Mouse (Mus musculus): ENCODE measurements around the gene Pde6d.

The Pde6d gene

DNA sequence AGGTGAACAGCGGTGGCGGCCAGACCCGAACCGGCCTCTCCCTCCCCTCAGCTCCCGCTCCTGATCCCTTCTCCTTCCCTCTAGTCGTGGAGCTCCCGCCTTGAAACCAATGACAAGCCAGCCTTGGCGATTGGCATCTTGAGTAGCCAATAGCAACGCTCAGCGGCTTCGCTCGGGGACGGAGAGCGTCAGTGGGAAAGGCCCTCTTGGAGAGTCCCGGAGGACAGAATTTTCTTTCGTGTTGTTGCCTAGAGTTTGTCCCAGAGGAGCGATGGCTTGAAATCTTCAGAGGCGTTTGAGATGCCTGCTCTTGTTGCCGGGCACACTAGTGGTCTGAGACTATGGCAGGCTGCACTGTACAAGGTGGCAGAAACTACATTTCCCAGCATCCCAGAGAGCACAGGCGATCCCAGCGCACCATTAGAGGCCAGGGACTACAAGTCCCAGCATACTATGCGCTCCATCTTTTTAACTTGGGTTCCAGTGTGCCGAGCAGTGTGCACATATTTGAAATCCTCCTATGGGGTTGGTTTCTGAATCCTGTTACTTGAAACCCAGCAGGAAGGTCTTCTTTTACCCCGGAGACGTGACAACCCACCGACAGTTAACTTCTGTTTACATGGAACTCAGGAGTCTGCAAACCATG is at the start of gene Pde6d, which contains the start of gene Cops7b:
TSS of gene Pde6d (minus strand) at position 179 of the 646 bp plus-strand sequence.
TSS of gene Cops7b (plus strand) at position 454 of the 646 bp plus-strand sequence.
- DNase-seq = peak; percentile 98

DNA sequence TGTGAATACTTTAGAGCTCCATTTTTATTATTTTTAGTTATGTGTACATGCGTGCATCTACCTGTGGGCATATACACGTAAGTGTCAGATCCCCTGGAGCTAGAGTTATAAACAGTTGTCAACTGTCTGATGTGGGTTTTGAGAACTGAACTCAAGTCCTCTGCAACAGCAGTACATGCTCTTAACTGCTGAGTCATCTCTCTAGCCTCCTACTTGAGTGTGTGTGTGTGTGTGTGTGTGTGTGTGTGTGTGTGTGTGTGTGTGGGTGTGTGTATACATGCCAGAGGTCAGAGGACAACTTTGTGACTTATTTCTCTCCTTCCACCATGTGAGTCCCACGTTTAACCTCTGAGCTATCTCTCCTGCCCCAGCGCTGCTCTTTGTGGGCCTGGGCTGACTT is 48.1 kb upstream of the Pde6d start:
- DNase-seq = no peak

DNA sequence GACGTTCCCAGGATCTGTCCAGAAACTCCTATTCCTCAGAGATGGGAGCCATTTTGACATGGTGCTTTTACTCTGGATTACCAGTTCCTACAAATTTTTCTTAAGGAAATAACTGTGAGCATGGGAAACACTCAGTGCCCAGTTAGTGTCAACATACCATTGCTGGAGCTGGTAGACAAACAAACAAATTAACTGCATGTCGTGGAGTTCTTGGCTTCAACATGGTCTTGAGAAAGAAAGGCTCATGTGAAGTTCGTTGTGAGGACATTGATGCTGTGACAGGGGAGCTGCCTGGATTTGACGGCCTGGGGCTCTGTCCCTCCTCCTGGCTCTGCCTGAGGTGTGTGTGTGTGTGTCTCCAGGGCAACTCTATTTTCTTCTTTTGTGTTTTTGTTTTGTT is 47.5 kb upstream of the Pde6d start:
- no peak for DNase-seq

DNA sequence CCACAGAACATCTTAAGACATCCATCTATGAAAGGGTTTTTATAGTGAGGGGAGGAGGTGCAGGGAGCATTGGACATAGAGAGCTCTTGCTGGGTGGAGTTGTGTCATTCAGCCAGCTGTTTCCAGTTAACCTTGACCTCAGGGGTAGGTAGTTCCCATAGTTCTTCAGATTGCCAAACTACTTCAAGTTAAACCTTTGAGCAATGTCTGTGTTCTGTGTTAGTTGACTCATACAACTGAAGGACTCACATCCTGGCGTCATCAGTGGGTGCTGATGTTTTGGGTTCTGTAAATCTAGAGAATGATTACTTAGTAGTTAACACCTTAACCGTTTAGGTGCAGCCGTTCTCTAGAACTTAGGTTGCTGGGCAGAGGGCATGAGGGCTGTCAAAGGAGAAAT is 45.8 kb upstream of the Pde6d start:
- DNase-seq = peak; percentile 78

DNA sequence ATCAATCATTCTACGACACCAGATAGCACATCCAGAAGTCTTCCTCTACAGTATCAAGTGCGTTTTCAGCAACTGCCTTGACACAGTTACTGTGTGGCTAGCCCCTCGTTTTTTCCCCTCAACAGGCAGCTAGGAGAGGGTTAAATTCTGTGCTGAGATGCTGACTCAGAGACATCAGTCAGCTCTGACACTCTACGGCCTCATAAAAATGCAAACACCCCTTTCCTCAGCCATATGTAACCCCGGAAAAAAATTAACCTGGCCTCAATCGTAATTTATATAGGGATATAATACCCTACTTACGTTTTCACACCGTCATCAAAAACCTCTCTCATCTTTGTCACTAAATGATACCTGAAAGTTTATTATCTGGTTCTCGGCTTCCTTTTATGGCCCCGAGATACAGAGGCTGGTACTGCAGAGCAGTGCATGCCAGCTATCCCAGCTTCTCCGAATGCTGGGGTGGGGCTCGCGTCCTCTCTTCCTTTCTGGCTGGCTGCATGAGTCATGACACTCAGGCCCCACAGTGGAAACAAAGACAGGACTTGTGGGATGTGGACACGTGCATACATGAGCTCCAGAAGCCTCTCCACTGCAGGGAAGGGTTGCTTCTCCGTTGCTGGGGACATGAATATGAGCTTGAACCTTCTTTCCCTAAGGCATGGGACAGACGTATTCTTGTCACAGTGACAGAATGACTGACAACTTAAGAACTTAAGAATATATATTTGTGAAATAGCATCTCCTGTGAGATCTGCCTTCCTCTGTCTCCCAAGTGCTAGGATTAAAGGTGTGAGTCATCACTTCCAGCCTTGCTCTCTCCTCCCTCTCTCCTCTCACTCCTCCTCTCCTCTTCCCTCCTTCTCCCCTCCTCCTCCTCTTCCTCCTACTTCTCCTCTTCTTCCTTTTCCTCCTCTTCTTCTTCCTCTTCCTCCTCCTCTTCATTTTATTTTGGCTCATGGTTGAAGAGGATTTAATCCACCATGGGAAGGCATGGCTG is 40.9 kb upstream of the Pde6d start:
- DNase-seq = no peak

DNA sequence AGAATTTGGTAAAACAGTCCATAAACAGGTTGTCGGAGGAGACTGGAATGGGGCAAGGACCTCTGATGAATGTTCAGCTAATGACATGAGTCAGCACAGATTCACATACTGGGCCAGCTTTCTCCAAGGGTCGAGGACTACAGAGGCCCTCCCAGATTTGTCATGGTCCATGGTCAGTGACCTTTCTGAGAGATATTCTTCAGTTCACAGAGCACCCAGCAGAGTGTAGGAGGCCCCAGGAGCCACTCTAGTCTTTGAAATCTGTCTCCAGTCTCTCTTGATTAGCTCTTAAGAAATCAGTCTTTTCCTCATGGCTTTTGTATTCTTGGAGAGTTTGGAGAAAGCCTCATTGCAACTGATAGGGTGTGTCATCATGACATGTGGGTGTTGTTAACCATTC is 39.9 kb upstream of the Pde6d start:
- peak; percentile 62 for DNase-seq

DNA sequence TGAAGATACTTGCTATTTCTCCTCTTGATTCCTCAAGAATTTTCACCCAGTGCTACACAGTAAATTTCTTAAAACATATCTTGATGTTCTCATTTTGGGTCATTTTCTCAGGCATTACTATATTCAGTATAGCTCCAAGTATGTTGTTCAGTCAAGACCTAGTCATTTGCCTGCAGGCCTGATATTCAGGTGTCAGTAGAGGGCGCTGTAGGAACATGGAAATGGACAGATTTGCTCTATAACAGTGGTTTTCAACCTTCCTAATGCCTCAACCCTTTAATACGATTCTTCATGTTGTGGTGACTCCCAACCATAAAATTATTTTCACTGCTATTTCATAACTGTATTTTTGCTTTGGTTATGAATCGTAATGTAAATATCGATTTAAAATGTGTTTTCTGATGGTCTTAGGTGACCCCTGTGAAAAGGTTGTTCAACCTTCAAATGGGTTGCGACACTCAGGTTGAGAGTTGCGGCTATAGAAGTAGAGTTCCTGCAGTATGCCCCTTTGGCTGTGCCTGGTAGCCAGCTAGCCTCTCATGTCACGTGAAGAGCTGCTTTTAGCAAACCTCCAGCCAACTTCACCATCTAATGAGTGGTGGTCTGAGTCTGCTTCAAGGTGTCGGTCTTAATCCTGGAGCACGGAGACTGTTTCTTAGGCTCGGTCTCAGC is 36.2 kb upstream of the Pde6d start:
- DNase-seq = peak; percentile 81

DNA sequence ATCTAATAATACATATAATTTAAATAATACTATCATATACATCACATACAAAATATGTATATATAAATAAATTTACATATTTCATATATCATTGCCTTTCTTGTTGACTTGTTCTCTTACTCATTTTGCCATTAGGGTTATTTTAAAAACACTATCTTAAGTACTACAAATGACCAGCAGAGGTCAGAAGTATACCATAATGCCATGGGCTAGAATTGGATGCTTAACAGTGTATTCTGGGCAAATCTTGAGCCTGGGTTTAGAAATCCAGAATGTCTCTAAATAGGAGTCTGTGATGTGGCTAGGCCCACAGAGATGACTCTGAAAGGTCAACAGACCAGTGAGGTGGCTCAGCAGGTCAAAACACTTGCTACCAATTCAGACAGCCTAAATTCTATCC is 31.8 kb upstream of the Pde6d start:
- DNase-seq = peak; percentile 43

DNA sequence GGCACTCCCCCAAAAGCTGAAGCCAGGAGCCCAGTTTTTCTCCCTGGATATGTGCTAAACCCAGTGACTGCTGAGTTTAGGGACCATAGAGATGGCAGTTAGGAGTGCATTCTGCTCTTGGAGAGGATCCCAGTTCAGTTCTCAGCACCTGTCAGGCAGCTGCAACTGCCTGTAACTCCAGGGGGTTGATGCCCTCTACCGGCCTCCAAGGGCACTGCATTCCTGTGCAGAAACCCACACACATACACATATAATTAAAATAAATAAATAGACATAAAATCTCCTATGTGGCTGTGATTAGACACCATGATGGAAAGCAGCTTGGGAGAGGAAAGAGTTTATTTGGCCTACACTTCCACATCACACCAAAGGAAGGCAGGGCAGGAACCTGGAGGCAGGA is 29.7 kb upstream of the Pde6d start:
- DNase-seq = no peak

DNA sequence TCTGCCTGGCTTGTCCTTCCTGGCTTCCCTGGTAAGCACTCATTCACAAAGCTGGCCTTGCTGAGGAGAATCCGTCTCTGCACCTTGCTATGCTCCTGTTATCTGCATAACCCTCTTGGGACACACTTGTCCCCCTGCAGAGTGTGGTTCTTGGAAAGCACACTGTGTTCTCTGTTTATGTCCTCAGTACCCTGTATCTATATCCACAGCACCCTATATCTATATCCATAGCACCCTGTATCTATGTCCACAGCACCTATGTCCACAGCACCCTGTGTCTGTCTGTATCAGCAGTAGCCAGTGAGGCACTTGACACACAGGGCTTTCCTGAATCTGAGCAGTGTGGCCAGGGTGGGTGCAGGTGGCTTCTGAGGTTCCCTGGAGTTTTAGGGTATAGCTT is 28.5 kb upstream of the Pde6d start:
- no peak for DNase-seq

DNA sequence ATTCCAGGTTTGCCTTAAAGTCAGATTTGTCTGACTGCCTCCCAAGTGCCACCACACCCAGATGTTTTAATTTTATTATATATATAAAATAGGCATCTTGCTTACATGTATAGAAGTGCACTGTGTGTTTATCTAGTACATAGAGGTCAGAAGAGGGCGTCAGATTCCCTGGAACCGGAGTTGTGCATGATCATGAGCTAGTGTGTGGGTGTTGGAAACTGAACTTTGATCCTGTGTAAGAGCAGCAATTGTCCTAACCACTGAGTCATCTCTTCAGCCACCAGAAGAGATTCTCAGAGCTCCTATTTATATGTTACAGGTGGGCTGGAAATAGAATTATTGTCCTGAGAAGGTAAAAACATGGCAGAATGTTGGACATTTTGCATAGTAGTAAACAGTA is 17.7 kb upstream of the Pde6d start:
- DNase-seq = no peak

DNA sequence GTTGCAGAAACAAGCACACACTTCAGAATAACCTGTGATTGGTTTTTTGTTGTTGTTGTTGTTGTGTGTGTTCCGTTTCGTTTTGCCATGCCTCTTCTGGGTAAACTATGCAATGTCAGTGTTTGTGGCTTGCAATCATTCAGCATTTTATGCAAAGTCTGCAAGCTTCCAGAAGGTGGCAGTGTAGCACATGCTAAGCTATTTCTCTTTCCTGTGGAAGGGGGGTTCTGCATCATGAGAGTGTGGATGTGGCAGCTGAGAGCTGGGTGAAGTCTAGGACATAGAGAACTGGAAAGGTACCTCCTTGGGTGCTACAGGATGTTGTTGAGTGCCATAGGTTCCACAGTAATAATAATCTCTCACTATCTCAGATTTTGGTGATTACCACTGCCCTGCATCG is 16.1 kb upstream of the Pde6d start:
- DNase-seq = no peak

DNA sequence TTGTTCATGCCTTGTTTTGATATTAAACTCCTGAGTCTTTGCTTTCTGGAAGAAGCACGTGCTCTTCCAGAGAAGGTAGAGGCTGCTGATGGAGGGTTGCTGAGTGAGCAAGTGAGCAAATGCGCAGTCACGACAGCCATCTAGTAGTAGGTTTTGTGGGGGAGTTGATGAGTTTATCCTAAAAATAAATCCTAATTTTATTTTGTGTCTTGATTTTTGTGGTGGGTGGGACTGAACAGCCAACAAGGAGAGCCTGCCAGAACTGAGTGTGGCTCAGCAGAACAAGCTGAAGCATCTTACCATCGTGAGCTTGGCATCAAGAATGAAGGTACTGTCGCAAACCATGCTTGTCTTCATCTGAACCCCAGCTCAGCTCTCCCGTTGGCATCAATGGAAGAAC is 14.1 kb upstream of the Pde6d start:
- no peak for DNase-seq

DNA sequence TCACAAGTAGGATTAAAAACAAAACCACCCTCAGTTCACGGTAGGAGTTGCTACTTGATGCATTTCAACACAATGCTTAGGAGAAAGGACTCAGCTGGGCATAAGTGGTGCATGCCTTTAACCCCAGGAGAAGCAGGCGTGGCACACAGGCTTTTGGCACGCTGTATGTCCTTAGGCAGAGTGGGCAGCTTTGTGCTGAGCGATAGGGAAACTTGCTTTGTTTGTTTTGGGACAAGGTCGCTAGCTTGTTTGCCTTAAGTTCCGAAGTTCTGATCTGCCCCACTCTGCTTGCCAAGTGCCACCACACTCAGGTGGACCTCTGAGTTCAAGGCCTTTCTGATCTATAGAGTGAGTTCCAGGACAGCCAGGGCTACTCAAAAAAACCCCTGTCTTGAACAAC is 12.9 kb upstream of the Pde6d start:
- DNase-seq = no peak

DNA sequence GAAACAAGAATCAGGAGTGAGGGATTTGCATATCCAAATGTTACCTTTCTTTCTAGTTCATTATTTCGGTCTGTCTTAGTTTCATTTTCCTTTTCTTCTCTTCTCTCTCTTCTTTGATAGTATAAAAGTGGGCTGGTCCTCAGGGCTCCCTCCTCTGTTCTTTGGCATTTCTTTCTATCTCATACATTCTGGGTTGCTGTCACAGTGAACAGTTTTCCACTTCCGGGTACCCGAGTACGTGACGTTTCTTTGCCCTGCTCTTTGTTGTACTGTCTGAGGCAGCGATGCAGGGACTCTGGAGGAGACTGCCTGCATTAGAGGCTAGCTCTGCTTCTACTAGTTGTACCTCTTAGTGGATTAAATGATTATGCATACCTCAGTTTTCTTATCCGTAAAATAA is 12.1 kb upstream of the Pde6d start:
- no peak for DNase-seq

DNA sequence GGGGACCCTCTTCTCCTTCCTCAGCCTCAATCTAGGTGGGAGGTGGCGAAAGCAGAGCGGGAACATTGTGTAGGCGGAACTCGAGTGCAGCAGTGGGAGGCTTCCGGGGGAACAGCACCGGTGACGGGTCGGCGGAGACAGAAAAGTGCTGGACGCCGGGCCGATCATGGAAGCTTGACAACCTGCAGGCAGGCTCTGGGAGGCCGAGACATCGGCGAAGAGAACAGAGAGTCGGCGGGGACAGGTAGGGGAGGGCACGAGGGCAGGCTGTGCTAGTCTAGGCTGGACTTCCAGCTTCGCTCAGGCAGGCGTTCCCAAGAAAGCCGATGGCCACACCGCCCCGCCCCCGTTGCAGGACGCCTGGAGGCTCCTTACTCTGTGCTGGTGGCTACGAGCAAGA is 4.6 kb upstream of the Pde6d start:
- DNase-seq = peak; percentile 72

DNA sequence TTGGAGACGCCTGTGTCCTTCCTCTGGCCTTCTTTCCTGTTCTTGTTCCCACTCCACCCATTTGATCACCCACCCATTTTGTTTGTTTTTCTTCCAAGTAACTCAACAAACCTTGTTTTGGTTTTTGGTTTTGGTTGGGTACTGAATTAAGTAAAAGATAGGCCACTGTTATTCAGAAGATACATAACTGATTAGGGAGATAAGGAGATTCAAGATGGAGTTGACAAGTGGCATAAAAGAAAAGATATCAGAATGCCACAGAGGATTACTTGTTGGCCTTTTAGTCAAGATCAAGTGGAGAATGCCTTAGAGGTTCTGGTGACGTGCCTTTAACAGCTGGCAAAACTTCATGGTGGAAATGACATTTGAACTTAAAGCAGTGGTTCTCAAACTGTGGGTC is 1.3 kb upstream of the Pde6d start:
- peak; percentile 10 for DNase-seq

DNA sequence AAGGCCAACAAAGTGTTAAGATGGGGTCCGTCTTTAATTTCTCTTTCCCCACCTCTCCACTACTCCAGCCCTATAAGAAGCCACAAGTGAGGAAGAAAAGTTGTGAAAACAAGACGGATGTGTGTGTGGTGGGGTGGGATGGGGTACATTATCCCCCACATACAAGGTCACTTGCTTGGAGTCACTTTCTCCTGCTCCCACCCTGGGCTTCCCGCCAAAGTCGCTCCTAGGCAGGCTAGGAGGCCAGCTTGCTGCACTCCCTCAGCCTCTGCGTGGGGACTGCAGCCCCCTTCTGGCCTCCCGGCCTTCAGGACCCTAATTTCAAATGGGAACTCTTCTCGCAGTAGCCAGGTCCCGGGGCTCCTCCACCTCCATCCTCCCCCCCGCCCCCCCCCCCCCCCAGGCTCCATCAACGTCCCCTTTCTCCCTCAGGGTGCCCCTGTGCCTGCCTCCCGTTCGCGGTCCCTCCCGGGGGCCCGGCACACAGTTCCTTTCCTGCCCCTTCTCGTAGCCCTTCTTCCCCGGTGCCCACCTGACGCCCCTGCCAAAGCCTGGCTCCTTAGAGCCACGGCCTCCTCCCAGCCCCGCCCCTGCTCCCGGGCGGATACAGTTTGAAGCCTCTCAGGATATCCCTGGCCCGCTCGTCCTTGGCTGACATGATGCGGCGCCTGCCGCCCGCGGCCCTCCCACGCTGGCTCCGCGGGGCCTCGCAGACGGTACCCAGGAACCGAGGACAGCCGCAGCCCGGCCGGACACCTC is 558 bp downstream of the Pde6d start:
- DNase-seq = peak; percentile 12

DNA sequence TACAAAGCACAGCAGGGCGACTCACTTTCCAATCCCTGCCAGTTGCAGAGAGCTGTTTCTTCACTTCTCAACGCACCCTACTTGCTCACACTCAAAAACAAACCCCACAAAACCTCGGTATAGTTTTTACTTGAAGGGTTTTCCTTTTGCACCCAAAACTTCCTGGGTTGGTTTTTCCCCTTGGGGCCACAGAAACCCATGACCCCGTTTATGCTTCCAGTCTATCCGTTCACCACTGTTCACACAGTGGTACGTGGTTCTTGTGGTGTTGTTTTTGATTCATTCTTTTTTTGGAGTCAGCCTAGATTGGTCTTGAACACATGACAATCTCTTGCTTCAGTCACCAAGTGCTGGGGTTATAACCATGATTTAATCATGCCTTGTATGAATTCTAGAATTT is 2.0 kb downstream of the Pde6d start:
- no peak for DNase-seq

DNA sequence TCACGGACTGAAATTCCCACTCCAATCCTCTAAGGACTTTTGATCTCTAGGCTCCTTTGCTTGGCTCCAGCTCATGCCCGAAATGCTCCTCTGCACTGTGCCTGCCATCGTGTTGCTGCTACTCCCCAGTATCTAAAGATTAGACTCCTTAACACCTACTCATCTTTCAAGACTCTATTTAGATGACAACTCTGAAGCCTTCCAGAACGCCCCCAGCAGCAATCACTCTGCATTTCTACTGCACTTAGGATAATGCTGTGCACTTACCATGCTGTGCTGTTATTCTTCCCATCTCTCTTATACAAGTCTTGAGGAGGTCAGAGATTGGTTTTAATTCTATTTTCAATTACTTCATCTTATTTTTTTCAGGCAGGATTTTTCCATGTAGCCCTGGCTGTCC is 10.5 kb downstream of the Pde6d start:
- no peak for DNase-seq

DNA sequence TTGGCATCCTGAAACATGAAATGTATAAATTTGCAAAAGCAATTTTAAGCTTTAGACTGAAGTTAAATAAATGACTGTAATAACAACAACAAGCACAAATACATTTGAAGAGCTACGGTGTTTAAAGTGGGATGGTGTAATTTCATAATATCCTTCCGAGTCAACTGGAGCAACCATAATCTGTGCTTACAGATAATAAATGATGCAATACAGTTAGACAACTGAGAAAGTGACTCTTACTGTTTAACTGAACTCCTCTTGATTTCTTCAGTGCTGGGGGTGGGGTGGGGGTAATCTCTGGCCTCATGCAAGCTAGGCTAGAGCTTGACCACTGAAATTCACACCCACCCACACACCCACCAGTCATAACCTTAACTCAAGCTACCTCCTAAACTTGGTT is 11.0 kb downstream of the Pde6d start:
- DNase-seq = no peak

DNA sequence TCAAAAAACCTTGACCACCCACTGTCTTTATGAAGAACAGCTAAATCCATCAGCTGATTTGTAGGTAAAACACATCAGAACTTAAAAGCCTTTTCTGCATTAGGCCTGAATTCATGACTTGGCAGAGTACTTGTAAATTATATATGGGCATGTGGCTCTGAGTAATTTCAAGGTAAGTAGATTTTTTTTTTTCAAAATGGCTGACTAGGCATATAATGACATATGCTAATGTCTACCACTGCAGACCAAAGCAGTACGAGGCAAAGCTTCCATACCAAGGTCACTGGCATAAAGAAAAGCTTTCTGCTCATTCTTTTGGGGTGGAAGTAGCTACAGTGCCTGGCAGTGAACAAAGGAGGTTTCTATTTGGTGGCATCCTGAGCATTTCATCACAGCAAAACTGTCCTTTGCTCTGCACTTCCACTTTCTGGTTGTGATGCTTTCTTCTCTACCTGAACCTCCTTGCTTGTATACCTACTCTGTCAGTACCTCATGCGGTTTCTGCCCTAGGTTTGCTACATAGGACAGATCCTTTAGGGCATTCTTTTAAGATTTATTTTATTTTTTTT is 13.1 kb downstream of the Pde6d start:
- no peak for DNase-seq

DNA sequence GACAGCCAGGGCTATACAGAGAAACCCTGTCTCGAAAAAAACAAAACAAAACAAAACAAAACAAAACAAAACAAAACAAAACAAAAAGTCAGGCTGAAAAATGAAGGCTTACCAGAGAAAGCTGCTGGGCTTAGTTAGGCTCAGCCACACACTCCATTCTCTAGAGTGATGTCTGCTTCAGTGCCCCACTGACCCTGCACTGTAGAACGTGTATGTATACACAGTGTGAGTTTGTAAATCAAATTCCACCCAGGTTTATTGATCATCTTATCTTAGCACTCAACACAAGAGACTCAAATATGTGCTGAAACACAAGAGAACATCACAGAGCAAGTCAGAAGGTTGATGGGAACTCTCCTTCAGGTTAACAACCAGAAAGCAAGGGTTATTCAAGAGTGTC is 14.0 kb downstream of the Pde6d start:
- DNase-seq = no peak

Measured in kidney, adult 9 months (tissue).